Mouse (Mus musculus): ENCODE results near the gene Hydin.

DNA sequence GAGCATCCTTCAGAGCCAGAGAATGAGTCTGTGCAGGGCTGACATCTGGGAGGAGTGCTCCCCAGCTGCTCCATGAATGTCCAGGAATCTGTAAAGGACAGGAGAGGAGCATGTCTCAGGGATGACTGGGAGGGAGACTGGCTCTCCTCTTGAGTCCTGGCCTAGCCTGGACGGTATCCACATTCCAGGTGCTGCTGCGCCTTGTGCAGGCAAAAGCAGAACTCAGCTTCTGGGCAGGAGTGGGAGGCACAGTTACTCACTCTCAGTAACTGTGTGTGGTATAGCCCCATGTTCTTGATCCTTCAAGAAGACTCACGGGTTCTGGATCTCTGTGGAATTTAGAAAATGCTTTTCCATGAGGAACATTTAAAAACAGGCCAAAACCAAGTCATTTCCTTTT is 363.3 kb downstream of the Hydin start:
- TF ChIP-seq GATA1 (IDR thresholded peaks at IDR 0.05; ENCODE audit: borderline replicate concordance, low read length): no peak
- TF ChIP-seq FLI1 (IDR thresholded peaks at IDR 0.05; ENCODE audit: low read length): no peak
